ENCODE assay signal across 8 mouse cellular contexts in the genomic region with DNA sequence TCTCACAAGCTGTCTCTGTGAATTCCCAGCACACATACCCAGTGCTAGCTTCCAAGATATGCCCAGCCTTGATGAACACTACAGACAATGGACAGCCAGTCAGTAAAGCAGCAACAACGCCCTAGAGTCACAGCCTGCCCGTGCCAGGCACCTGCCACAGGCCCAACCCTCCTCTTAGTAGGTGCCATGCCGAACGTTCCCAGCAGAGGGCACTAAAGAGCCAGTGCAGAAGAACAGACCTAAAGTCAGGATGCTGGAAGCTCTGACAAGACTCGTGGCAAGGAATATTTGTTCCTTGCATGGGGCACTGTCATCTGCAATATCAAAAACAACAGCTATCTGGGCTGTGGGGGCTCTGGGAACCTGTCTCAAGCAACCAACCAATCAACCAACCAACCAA. TPM values are rescaled to one million over a fixed set of nuclear protein-coding genes. Genes with fewer than 3 reads are reported as not detected.
DNase-seq lines count a peak whose midpoint lies in the region; ATAC-seq and TF ChIP-seq lines count a peak whose summit lies in the region.

No protein-coding gene starts in this region.

- CTCF ChIA-PET in Patski (lab: Charles Lee), result interaction anchor here (0.7 to 3.2 kb wide), 16 partner anchors 9 to 123 kb away, joined by 3 to 21 read pairs (median 4); partner anchors contain the start of gene Uvssa

- peak; percentile 17 for ATAC-seq in Patski

- TF ChIP-seq POLR2A in lung, adult 2 months (IDR thresholded peaks at IDR 0.05; ENCODE audit: borderline replicate concordance, extremely low read depth, low read depth, low read length), result no peak

- H3K27me3 ChIP-seq in Patski, result no peaks in the 10 kb centered on the region

- POLR2A ChIA-PET in Patski (lab: Charles Lee), result interaction anchor here (1.3 kb wide), 1 partner anchor 9 kb away, joined by 4 read pairs; no protein-coding TSS in a partner anchor

- 3% methylated on average over 5 of the region's 5 CpGs for WGBS in lung, adult 2 months

- in situ Hi-C loops in Patski (cut with MboI; ENCODE audit: low pct_unique_long_range_greater_than_20kb), result loop anchor here (5.0 kb wide), 1 partner anchor 107 kb away; the partner anchor contains the start of gene Uvssa

- TF ChIP-seq CTCF in Patski (IDR thresholded peaks at IDR 0.05), result no peak
- peak; percentile 98 for TF ChIP-seq CTCF in lung, adult 2 months (IDR thresholded peaks at IDR 0.05; ENCODE audit: insufficient read depth, low read length)

- no peak overlapping the region for H3K4me3 ChIP-seq in lung, adult 2 months (replicated peaks; ENCODE audit: extremely low read depth, low read depth, low read length)

- peak; percentile 84 for DNase-seq in CD4-positive helper T cell, adult 2 months (ENCODE audit: low read depth, low spot score)
- DNase-seq in Patski (ENCODE audit: low read depth, low spot score), result no peak
- peak; percentile 92 to 94 for DNase-seq in cerebellum, postnatal 25 days
- peak; percentile 60 for DNase-seq in gastrocnemius, postnatal 25 days
- peak; percentile 77 to 94 for DNase-seq in layer of hippocampus, adult 18-20 months (ENCODE audit: low spot score in 2 of 2)
- peak; percentile 87 for DNase-seq in lung, adult 2 months
- DNase-seq in retina, postnatal 7 days (ENCODE audit: low read depth, low spot score), result peak; percentile 73
- DNase-seq in urinary bladder, postnatal 14 days (ENCODE audit: low spot score), result peak; percentile 87

- H3K4me1 ChIP-seq in lung, adult 2 months (ENCODE audit: control insufficient read depth, insufficient read depth, low read length), result peaks cover 6% of the 10 kb centered on the region; the same call in 1 of the 2 replicates

RNA-seq across cellular contexts. Expression of gene Ctbp1, which starts 4.2 kb away (rescaled TPM):
- 212 TPM for polyA plus RNA-seq in Patski (2021)
- total RNA-seq in gastrocnemius, postnatal 25 days (2021), result 100 to 1,000 TPM; 188 to 210 TPM
- 100 to 1,000 TPM; 288 to 309 TPM for total RNA-seq in layer of hippocampus, adult 18-20 months (2021)
- polyA plus RNA-seq in lung, adult 2 months (2012; rRNA removed), result 304 and 332 TPM in 2 replicates

RNA-seq across cellular contexts. Expression of gene Spon2, which starts 52.3 kb away (rescaled TPM):
- 3.9 TPM for polyA plus RNA-seq in Patski (2021)
- total RNA-seq in gastrocnemius, postnatal 25 days (2021), result 1 to 10 TPM; 2.4 to 9.1 TPM
- total RNA-seq in layer of hippocampus, adult 18-20 months (2021), result under 1 TPM; 0.20 to 0.28 TPM
- polyA plus RNA-seq in lung, adult 2 months (2012; rRNA removed), result 27.3 and 47.8 TPM in 2 replicates
